In genomic region chr1:40681699-40682510, GRCm38 (mm10) we compare ENCODE assay signal across 8 mouse cellular contexts. TPM values are rescaled to one million over a fixed set of nuclear protein-coding genes. Genes with fewer than 3 reads are reported as not detected.
DNase-seq lines count a peak whose midpoint lies in the region; ATAC-seq and TF ChIP-seq lines count a peak whose summit lies in the region.

No protein-coding gene starts in this region.

- TF ChIP-seq POLR2A in thymus, adult 2 months (IDR thresholded peaks at IDR 0.05; ENCODE audit: control insufficient read depth, extremely low read depth, insufficient read depth, low read length, poor library complexity): no peak
- no peak for TF ChIP-seq POLR2A in olfactory bulb, adult 2 months (IDR thresholded peaks at IDR 0.05; ENCODE audit: insufficient read depth, low read depth, low read length)

- peaks cover 13% of the 10 kb centered on the region; the same call in 1 of the 2 replicates for H3K27me3 ChIP-seq in thymus, adult 2 months (ENCODE audit: control insufficient read depth, insufficient read depth, low read length)
- H3K27me3 ChIP-seq in hindbrain, embryonic 11.5 days (ENCODE audit: control insufficient read depth, insufficient read depth, low read length): peaks cover 46% of the 10 kb centered on the region
- peaks cover 65% of the 10 kb centered on the region for H3K27me3 ChIP-seq in limb, embryonic 15.5 days

- H3K4me1 ChIP-seq in thymus, adult 2 months (replicated peaks; ENCODE audit: control insufficient read depth, insufficient read depth, low read length): peaks cover 14% of the 10 kb centered on the region
- H3K4me1 ChIP-seq in hindbrain, embryonic 11.5 days (replicated peaks; ENCODE audit: control insufficient read depth, insufficient read depth, low read length): peaks cover 6% of the 10 kb centered on the region; the same call in 1 of the 2 replicates
- peaks cover 20% of the 10 kb centered on the region for H3K4me1 ChIP-seq in limb, embryonic 15.5 days
- H3K4me1 ChIP-seq in olfactory bulb, adult 2 months (ENCODE audit: control insufficient read depth, insufficient read depth, low read length): peaks cover 8% of the 10 kb centered on the region

- peak; percentile 21 for DNase-seq in CD4-positive, CD25-positive, alpha-beta regulatory T cell, adult 2 months (ENCODE audit: low read depth, low spot score)
- peak; percentile 12 for DNase-seq in thymus, adult 2 months
- DNase-seq in thymus, postnatal 0 days (ENCODE audit: low spot score): no peak
- DNase-seq in hindbrain, embryonic 11.5 days (ENCODE audit: low spot score): no peak
- no peak for DNase-seq in urinary bladder, postnatal 4 days (ENCODE audit: low spot score in 2 of 2)

- peak overlapping the region; percentile 39 for H3K4me3 ChIP-seq in thymus, adult 2 months (ENCODE audit: control insufficient read depth, insufficient read depth, low read length)
- peak overlapping the region; percentile 58 for H3K4me3 ChIP-seq in hindbrain, embryonic 11.5 days (ENCODE audit: low read depth, low read length)
- H3K4me3 ChIP-seq in limb, embryonic 15.5 days: peak overlapping the region; percentile 58
- H3K4me3 ChIP-seq in olfactory bulb, adult 2 months (ENCODE audit: insufficient read depth, low read depth, low read length): peak overlapping the region; percentile 49

- H3K4me2 ChIP-seq in hindbrain, embryonic 11.5 days (replicated peaks; ENCODE audit: low read depth, low read length): peak overlapping the region; percentile 100
- H3K4me2 ChIP-seq in limb, embryonic 15.5 days: peak overlapping the region; percentile 100

- H3K36me3 ChIP-seq in thymus, adult 2 months (ENCODE audit: control insufficient read depth, insufficient read depth, low read length): no peaks in the 10 kb centered on the region
- no peaks in the 10 kb centered on the region for H3K36me3 ChIP-seq in hindbrain, embryonic 11.5 days (ENCODE audit: control insufficient read depth, insufficient read depth, low read length)
- no peaks in the 10 kb centered on the region for H3K36me3 ChIP-seq in limb, embryonic 15.5 days

- H3K9ac ChIP-seq in hindbrain, embryonic 11.5 days (ENCODE audit: low read depth, low read length): peak overlapping the region; percentile 45
- H3K9ac ChIP-seq in limb, embryonic 15.5 days: no peak overlapping the region

- ATAC-seq in CD4-positive, CD25-positive, alpha-beta regulatory T cell, adult 4 months: no peak
- ATAC-seq in hindbrain, embryonic 11.5 days (ENCODE audit: low FRiP score): peak; percentile 65
- 0 out of 2 replicates have a peak, but pooled peaks have one; percentile 32 for ATAC-seq in limb, embryonic 15.5 days (ENCODE audit: insufficient number of reproducible peaks, low FRiP score, low TSS enrichment, low read depth)

- no peak; the same call in 1 of the 2 replicates for TF ChIP-seq CTCF in thymus, adult 2 months (IDR thresholded peaks at IDR 0.05; ENCODE audit: borderline replicate concordance, control insufficient read depth, extremely low read depth, insufficient read depth, low read length, poor library complexity)
- TF ChIP-seq CTCF in olfactory bulb, adult 2 months (IDR thresholded peaks at IDR 0.05; ENCODE audit: insufficient read depth, low read depth, low read length): no peak

- H3K27ac ChIP-seq in thymus, adult 2 months (ENCODE audit: control insufficient read depth, insufficient read depth, low read length): no peak overlapping the region
- H3K27ac ChIP-seq in hindbrain, embryonic 11.5 days (ENCODE audit: low read depth, low read length): no peak overlapping the region
- no peak overlapping the region for H3K27ac ChIP-seq in limb, embryonic 15.5 days
- no peak overlapping the region for H3K27ac ChIP-seq in olfactory bulb, adult 2 months (ENCODE audit: insufficient read depth, low read depth, low read length)

- 3% methylated on average over 44 of the region's 44 CpGs for WGBS in thymus, adult 2 months
- whole genome bisulfite sequencing in hindbrain, embryonic 11.5 days: 5% methylated on average over 30 of the region's 44 CpGs
- 5% methylated on average over 44 of the region's 44 CpGs for WGBS in limb, embryonic 15.5 days
- 7% methylated on average over 44 of the region's 44 CpGs for WGBS in olfactory bulb, adult 2 months

- H3K9me3 ChIP-seq in hindbrain, embryonic 11.5 days (ENCODE audit: control insufficient read depth, low read length): no peaks in the 10 kb centered on the region
- no peaks in the 10 kb centered on the region for H3K9me3 ChIP-seq in limb, embryonic 15.5 days

RNA-seq across cellular contexts. Expression of gene Slc9a2, which starts 1.5 kb away (rescaled TPM):
- not detected for polyA plus RNA-seq in CD4-positive, CD25-positive, alpha-beta regulatory T cell, adult 4 months (2017; shearing (Covaris generic))
- polyA plus RNA-seq in thymus, adult 2 months (2012; rRNA removed): 7.0 and 7.8 TPM in 2 replicates
- 1.8 and 2.0 TPM in 2 replicates for polyA plus RNA-seq in thymus, postnatal 0 days (2015; fragmentation: Nextera tagmentation; extraction: Ambion mirVana)
- 0.06 TPM in 1 of 2 replicates, not detected in the other for polyA plus RNA-seq in hindbrain, embryonic 11.5 days (2014; fragmentation: Nextera tagmentation; extraction: Ambion mirVana)
- 0.56 and 1.2 TPM in 2 replicates for polyA plus RNA-seq in limb, embryonic 15.5 days (2015; fragmentation: Nextera tagmentation; extraction: Ambion mirVana)
- not detected in 2 replicates for polyA plus RNA-seq in olfactory bulb, adult 2 months (2012; ENCODE audit: insufficient read depth, insufficient read length, low replicate concordance, missing spikeins)

Comparison
In these comparisons a context has a peak if more than half of its experiments do, and no peak if none do; other contexts are left out.
1. DNase-seq: peak in CD4-positive, CD25-positive, alpha-beta regulatory T cell, adult 2 months (single experiment) and thymus, adult 2 months (single experiment); none in thymus, postnatal 0 days (single experiment), hindbrain, embryonic 11.5 days (single experiment) and urinary bladder, postnatal 4 days (0 of 2).
2. Peak in every context shown above with its lines, with median percentiles within 50 percentile points of each other: H3K4me3 ChIP-seq.